Mouse (Mus musculus) neutrophil, adult 5-6 weeks (primary cell): ENCODE data around the gene Acta2. TPM values are rescaled to one million over a fixed set of nuclear protein-coding genes. Genes with fewer than 3 reads are reported as not detected.
"Not testable (repeated sequence)": the region's sequence is repeated elsewhere in the genome, so short reads cannot be mapped to it uniquely, and the experiment has no call there.

ENCODE experiments used
- ATAC-seq: fragments of 151-379, 151-347 bp; 2 replicates; pipeline ENCODE4 v1.8.0; 2017; ENCODE audit warnings: mild to moderate bottlenecking, moderate TSS enrichment; ENCODE audit not compliant: insufficient number of reproducible peaks, poor library complexity, low FRiP score, severe bottlenecking; ENCODE audit errors: extremely low read depth
- total RNA-seq: library from RNA; stranded (forward); fragments of 200-1000 nt; gene quantifications from 2 replicates; pipeline ENCODE4 v1.2.3, GENCODE M21; 2017

The Acta2 gene
- total RNA-seq, 1 experiment from 2014 or later, result 17.7 TPM

DNA sequence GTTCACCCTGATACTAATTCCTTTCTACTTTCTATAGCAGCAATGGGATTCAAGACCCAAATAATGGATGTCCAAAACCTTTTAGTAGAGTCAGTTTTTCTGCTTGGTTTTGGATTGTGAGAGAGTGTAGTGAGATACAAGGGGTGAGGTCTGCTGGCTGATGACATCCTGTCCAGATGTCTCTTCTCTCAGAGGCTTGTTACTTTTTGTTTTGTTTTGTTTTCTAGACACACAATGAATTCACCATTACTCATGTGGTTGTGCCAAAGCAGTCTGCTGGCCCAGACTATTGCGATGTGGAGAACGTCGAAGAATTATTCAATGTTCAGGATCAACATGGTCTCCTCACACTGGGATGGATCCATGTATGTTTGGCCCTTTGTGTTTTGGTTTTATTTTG is 19.3 kb downstream of the Acta2 start:
- no peak for ATAC-seq

DNA sequence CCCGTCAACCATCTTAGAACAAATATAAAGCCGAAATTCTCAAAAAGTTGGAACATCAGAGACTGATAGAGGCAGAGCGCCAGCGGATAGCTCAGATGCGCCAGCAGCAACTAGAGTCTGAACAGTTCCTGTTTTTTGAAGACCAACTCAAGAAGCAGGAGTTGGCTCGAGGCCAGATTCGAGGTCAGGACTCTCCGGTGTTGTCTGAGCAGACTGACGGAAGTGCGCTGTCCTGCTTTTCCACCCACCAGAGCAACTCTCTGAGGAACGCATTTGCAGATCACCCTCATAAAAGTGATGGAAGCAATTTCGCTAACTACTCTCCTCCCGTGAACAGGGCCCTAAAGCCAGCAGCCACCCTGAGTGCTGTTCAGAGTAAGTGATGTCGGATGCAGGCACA is 21.4 kb downstream of the Acta2 start:
- ATAC-seq, result peak; percentile 23; the same call in 1 of the 2 replicates

GRCm38 (mm10) chr19:34232326-34232725 is 23.1 kb downstream of the Acta2 start:
- no peak for ATAC-seq

DNA sequence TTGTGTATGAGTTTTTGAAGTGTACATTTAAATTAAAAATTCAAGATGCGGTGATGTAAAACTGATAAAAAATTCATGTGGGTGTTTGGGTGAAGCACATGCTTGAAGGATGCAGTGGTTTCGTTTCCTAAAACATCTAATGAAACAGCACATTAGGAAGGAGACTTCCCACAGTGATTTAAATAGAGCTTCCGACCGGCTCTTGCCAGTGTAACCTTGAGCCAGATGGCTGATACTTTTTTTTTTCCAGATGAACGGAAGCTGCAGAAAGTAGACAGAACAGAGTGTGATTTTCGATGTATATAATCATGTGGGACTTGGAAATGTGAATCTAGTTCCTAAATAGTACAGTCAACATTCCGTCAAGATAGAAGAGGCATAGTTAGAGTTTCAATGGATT is 23.8 kb downstream of the Acta2 start:
- ATAC-seq, result no peak

DNA sequence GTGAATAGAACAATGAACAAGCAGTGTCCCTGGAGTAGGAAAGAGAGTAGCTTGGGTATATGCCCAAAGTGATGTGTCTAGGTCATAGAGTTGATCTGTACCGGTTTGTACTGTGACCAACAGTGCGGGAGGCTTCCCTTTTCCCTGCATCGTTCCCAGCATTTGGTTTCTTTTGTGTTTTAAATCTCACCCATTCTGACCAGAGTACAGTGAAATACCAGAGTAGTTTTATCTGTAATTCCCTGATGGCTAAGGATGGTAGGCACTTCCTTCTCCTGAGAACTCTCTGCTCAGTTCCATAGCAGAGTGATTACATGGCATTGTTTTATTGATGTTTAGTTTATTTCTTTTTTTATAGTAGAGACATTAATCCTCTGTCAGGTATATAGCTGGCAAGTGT is 32.6 kb downstream of the Acta2 start:
- ATAC-seq, result no peak

DNA sequence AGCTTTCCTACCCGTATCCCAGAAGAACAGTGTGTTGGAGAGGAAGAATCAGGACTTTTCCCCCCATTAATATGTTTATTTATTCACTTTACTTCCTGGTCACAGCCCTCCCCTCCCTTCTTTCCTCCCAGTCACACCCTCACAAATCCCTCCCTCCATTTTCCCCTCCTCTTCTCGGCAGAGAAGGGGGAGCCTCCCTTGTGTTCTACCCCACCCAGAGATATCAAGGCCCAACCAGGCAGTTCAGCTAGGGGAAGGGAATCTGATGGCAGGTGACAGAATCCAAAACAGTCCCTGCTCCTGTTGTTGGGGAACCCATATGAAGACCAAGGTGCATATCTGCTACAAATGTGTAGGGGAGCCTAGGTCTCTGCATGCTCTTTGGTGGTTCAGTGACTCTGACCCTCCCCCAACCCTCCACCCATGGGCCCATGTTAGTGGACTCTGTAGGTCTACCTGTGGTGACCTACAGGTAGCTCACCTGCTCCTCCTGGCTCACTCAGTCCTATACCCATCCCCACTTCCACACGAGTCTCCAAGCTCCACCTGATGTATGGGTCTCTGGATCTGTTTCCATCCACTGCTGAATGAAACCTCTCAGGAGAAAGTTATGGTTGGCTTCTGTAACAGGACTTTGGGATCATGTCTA is 34.5 kb downstream of the Acta2 start:
- no peak for ATAC-seq

- no peak for ATAC-seq
Measured at GRCm38 (mm10) chr19:34219260-34219968, 36.0 kb downstream of the Acta2 start.

GRCm38 (mm10) chr19:34217761-34218160 is 37.6 kb downstream of the Acta2 start:
- no peak for ATAC-seq

GRCm38 (mm10) chr19:34216956-34217355 is 38.4 kb downstream of the Acta2 start:
- no peak for ATAC-seq

GRCm38 (mm10) chr19:34214136-34214535 is 41.3 kb downstream of the Acta2 start:
- no peak for ATAC-seq

DNA sequence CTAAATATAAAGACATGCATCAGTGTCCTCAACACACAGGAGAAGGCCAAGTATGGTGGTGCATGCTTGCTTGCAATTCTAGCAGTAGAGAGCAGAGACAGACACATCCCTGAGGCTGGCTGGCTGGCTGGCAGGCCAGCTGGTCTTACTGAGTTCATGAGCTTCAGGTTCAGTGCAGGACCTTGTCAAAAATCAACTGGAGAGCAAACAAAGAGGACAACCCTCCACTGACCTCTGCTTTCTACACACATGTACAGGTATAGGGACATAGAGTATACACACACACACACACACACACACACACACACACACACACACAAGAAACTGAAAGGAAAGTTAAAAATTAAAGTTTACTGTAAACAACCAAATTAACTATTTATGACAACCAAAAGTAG is 42.1 kb downstream of the Acta2 start:
- no peak for ATAC-seq

- ATAC-seq, result no peak
Measured at GRCm38 (mm10) chr19:34212489-34213250, 42.7 kb downstream of the Acta2 start.

DNA sequence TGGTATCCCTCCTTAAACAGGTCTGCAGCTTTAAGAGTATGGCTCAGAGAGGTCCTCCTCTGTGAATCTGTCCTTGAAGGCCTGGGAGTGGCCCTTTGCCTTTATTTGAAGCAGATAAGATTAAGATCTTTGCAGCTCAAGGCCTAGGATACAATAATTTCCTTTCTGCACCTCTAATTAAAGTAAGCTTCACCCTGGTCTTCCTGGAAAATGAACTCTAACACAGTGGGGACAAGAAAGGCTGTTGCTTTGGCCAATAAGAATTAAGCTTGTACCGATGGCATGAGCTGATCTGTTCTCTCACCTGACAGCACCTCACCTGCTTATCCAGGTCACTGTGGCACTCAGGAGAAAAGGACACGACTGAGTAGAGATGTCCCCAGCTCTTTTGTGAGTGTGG is 44.5 kb downstream of the Acta2 start:
- no peak for ATAC-seq

GRCm38 (mm10) chr19:34209930-34210581 is 45.3 kb downstream of the Acta2 start:
- ATAC-seq, result no peak

- no peak for ATAC-seq
Measured at GRCm38 (mm10) chr19:34209031-34209430, 46.4 kb downstream of the Acta2 start.

- ATAC-seq, result no peak
Measured at GRCm38 (mm10) chr19:34206760-34207440, 48.5 kb downstream of the Acta2 start.

- not testable (repeated sequence) for ATAC-seq
Measured at GRCm38 (mm10) chr19:34206128-34206527, 49.3 kb downstream of the Acta2 start.

- no peak for ATAC-seq
Measured at GRCm38 (mm10) chr19:34202668-34203067, 52.7 kb downstream of the Acta2 start.

GRCm38 (mm10) chr19:34199488-34199887 is 55.9 kb downstream of the Acta2 start:
- ATAC-seq, result peak; percentile 60; the same call in 1 of the 2 replicates
